Mouse (Mus musculus) forebrain, embryonic 16.5 days (tissue): ENCODE data around the gene Osbpl6. TPM values are rescaled to one million over a fixed set of nuclear protein-coding genes. Genes with fewer than 3 reads are reported as not detected.
A peak's percentile ranks its signal among the peaks of the same experiment; 100 is the strongest.
"Not testable (repeated sequence)": the region's sequence is repeated elsewhere in the genome, so short reads cannot be mapped to it uniquely, and the experiment has no call there.

ENCODE experiments used
- ATAC-seq: fragments of 200-750 bp; cut with Nextera tagmentation; 2 replicates; pipeline ENCODE4 v1.8.0; 2017; ENCODE audit warnings: mild to moderate bottlenecking, moderate library complexity
- H3K27ac ChIP-seq: fragments of 300-500 bp; sonication (generic); 2 replicates; pipeline ENCODE4 v1.5.1; 2014; ENCODE audit warnings: low read length, control low read depth
- H3K27me3 ChIP-seq: fragments of 300-500 bp; sonication (generic); replicated peaks from 2 replicates; pipeline ENCODE4 v1.6.1; 2014; ENCODE audit warnings: low read length; ENCODE audit not compliant: control insufficient read depth, insufficient read depth
- H3K36me3 ChIP-seq: fragments of 300-500 bp; sonication (generic); 2 replicates; pipeline ENCODE4 v1.6.1; 2014; ENCODE audit not compliant: control insufficient read depth, insufficient read depth
- H3K4me1 ChIP-seq: fragments of 300-500 bp; sonication (generic); replicated peaks from 2 replicates; pipeline ENCODE4 v1.6.1; 2014; ENCODE audit warnings: low read length; ENCODE audit not compliant: control insufficient read depth, insufficient read depth
- H3K4me2 ChIP-seq: fragments of 300-500 bp; sonication (generic); 2 replicates; pipeline ENCODE4 v1.6.1; 2014; ENCODE audit warnings: mild to moderate bottlenecking, low read length, control low read depth
- H3K4me3 ChIP-seq: fragments of 300-500 bp; sonication (generic); replicated peaks from 2 replicates; pipeline ENCODE4 v1.5.1; 2014; ENCODE audit warnings: mild to moderate bottlenecking, low read length, control low read depth
- H3K9ac ChIP-seq: fragments of 300-500 bp; sonication (generic); replicated peaks from 2 replicates; pipeline ENCODE4 v1.6.1; 2014; ENCODE audit warnings: low read depth, low read length, control low read depth
- H3K9me3 ChIP-seq: fragments of 300-500 bp; sonication (generic); 2 replicates; pipeline ENCODE4 v1.6.1; 2016; ENCODE audit warnings: low read length; ENCODE audit not compliant: control insufficient read depth
- WGBS: fragments of 180-500 bp; shearing (Covaris S2); extraction: QIAGEN DNeasy Blood & Tissue Kit; methylation state at CpG from one replicate; pipeline ENCODE4 v1.1.7; 2014; 5-methylcytosine and 5-hydroxymethylcytosine counted together
- polyA plus RNA-seq: library from polyadenylated mRNA; unstranded; fragments of >200 nt; fragmentation: Nextera tagmentation; extraction: Ambion mirVana; gene quantifications from 2 replicates; pipeline ENCODE4 v1.2.1, GENCODE M21; 2015

Gene Osbpl6
- polyA plus RNA-seq, 1 experiment from 2014 or later = 28.0 TPM

DNA sequence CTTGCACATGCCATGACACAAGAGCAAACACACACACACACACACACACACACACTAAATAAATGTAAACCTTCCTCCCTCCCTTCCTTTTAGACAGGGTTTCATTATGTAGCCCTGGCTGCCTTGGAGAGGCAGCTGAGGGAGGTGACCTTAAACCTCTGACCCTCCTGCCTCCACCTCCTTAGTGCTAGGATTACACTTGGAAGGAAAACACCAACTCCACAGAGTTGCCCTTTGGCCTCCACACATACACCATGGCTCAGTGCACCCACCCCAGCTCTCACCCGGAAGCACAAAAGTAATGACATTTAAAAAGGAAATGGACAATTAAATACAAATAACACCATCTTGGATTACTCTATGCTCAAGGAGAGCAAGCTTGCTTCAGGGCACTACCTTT is 215.4 kb downstream of the Osbpl6 start:
- 88% methylated on average over 1 of the region's 1 CpGs for WGBS
- H3K4me3 ChIP-seq = no peak overlapping the region
- H3K4me1 ChIP-seq = no peaks in the 10 kb centered on the region
- peaks cover 15% of the 10 kb centered on the region for H3K36me3 ChIP-seq
- no peak overlapping the region for H3K4me2 ChIP-seq
- peaks cover 3% of the 10 kb centered on the region; the same call in 1 of the 2 replicates for H3K9me3 ChIP-seq
- H3K9ac ChIP-seq = no peak overlapping the region
- no peak overlapping the region for H3K27ac ChIP-seq
- ATAC-seq = no peak
- H3K27me3 ChIP-seq = no peaks in the 10 kb centered on the region

DNA sequence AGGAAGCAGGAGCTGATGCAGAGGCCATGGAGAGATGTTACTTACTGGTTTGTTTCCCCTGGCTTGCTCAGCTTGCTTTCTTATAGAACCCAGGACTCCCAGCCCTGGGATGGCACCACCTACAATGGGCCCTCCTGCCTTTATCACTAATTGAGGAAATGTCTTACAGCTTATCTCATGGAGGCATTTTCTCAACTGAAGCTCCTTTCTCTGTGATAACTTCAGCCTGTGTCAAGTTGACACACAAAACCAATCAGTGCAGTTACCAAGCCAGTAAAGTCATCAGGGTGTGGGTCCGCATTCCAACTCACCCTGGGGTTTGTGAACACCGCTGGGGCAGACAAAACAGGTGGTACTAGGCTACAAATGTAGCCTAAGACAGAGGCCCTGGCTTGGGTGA is 216.0 kb downstream of the Osbpl6 start:
- ATAC-seq, H3K9me3 ChIP-seq, H3K4me3 ChIP-seq, H3K27me3 ChIP-seq, H3K4me2 ChIP-seq, H3K27ac ChIP-seq, H3K4me1 ChIP-seq, H3K9ac ChIP-seq: not testable (repeated sequence)
- peaks cover 19% of the 10 kb centered on the region for H3K36me3 ChIP-seq
- 98% methylated on average over 2 of the region's 2 CpGs for WGBS

DNA sequence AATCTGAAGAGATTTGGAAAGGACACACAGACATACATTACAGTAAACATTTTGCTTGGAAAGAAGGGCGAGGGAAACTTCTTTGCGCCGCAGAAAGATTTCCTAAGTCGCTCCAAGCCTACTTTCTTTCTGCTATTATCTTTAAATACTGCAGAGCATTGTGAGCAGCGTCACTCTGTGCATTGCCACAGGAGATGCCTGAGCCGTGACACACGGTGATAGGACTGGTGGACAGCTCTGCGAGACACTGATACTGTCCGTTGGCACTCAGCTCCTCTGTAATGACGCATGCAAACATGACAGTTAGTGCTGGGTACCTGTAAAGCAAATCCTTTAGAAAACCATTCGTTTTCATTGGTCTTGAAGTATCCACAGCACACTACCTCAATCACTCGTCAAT is 224.0 kb downstream of the Osbpl6 start:
- Histone ChIP-seq H3K4me1 (no peaks in the 10 kb centered on the region), H3K27ac (no peak overlapping the region), H3K4me2 (no peak overlapping the region), H3K36me3 (peaks cover 48% of the 10 kb centered on the region), H3K27me3 (no peaks in the 10 kb centered on the region), H3K9me3 (peaks cover 3% of the 10 kb centered on the region; the same call in 1 of the 2 replicates), H3K4me3 (no peak overlapping the region), H3K9ac (no peak overlapping the region)
- 94% methylated on average over 12 of the region's 12 CpGs for WGBS
- no peak for ATAC-seq

DNA sequence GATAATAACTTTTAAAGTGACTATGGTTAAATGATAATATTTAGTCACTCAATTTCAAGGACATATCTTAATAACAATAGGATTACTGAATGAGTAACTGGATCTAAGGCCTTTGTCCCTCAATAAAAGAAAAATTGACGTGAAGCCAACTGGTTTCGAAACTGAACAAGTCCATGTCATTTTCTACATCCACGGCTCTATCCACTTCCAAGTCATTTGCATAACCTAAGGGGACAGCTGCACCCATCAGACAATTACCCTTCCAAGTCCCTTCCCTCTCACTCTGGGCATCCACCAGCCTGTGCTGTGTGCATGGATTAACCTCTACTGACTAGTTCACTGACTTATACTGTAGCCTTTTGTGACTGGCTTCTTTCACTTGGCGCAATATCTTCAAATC is 225.3 kb downstream of the Osbpl6 start:
- Histone ChIP-seq H3K36me3 (peaks cover 54% of the 10 kb centered on the region), H3K9me3 (peaks cover 1% of the 10 kb centered on the region; the same call in 1 of the 2 replicates), H3K4me1 (no peaks in the 10 kb centered on the region), H3K9ac (no peak overlapping the region), H3K4me3 (no peak overlapping the region), H3K27ac (no peak overlapping the region), H3K4me2 (no peak overlapping the region), H3K27me3 (no peaks in the 10 kb centered on the region)
- WGBS = 67% methylated on average over 4 of the region's 4 CpGs
- ATAC-seq = no peak

DNA sequence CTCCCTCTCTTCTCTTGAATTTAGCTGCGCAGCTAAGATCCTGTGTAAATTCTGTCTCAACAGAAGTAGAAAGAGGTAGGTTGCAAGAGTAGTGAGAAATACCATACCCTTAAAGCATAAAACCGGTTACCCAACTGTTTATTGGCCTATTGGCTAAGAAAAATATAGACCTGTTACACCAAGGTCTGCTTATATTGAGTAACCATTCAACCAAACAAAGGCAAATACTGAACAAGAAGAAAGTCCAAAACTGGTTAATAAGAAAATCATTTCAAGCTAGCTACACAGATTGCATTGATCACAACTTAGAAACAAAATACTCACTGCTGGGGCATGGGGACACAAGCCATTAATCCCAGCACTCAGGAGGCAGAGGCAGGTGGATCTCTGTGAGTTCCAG is 233.3 kb downstream of the Osbpl6 start:
- no peak overlapping the region for H3K4me2 ChIP-seq
- peaks cover 38% of the 10 kb centered on the region for H3K36me3 ChIP-seq
- H3K27me3 ChIP-seq = no peaks in the 10 kb centered on the region
- no peaks in the 10 kb centered on the region for H3K9me3 ChIP-seq
- ATAC-seq = no peak
- no peaks in the 10 kb centered on the region for H3K4me1 ChIP-seq
- no peak overlapping the region for H3K4me3 ChIP-seq
- H3K27ac ChIP-seq = no peak overlapping the region
- H3K9ac ChIP-seq = no peak overlapping the region
- 93% methylated on average over 2 of the region's 2 CpGs for WGBS

DNA sequence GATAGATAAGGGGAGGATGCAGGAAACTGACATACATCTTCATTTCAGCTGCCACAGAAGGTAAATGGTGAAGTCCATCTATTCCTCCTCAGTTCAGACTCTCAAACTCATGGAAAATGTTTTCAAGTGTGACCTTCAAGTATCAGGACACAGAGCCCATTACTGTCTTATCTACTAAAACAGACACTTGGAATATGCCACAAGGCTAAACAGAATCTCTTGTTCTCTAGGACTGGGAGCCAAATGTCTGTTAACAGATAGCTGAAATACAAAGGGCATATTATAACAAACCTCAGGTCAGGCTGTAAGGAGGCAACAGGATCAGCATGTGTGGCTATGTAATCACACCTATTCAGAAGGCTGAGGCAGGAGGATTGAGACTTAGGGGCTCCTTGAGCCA is 237.5 kb downstream of the Osbpl6 start:
- ATAC-seq = no peak
- Histone ChIP-seq H3K9me3 (no peaks in the 10 kb centered on the region), H3K4me1 (peaks cover 13% of the 10 kb centered on the region), H3K36me3 (peaks cover 18% of the 10 kb centered on the region), H3K4me3 (no peak overlapping the region), H3K4me2 (no peak overlapping the region), H3K27me3 (no peaks in the 10 kb centered on the region), H3K9ac (no peak overlapping the region), H3K27ac (no peak overlapping the region)

DNA sequence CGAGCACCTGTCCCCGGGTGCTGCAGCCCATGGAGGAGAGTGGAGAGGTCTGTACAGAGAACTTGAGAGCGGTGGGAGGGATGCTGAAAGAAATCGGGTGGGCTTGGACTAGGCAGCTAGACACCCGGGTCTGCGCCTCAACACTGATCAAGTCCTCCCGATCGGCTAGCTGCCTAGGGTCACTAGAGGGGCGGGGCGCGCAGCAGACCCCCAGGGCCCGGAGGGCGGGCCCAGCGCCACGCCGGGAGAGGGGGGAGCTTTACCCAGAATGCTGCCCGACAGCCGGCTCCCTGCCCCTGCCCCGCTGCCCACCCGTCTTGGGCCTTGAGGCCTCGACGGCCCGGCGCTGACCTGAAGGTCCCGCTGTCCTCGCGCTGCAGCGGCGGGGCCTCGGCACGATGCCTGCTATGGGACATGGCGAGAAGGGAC is 241.1 kb downstream of the Osbpl6 start:
- ATAC-seq = peak; percentile 51
- peak overlapping the region; percentile 87 for H3K9ac ChIP-seq
- no peaks in the 10 kb centered on the region for H3K27me3 ChIP-seq
- H3K36me3 ChIP-seq = no peaks in the 10 kb centered on the region
- WGBS = 0% methylated on average over 31 of the region's 32 CpGs
- H3K4me3 ChIP-seq = peak overlapping the region; percentile 67
- no peaks in the 10 kb centered on the region for H3K9me3 ChIP-seq
- peak overlapping the region; percentile 69 for H3K27ac ChIP-seq
- peaks cover 15% of the 10 kb centered on the region for H3K4me1 ChIP-seq
- peak overlapping the region; percentile 72 for H3K4me2 ChIP-seq

DNA sequence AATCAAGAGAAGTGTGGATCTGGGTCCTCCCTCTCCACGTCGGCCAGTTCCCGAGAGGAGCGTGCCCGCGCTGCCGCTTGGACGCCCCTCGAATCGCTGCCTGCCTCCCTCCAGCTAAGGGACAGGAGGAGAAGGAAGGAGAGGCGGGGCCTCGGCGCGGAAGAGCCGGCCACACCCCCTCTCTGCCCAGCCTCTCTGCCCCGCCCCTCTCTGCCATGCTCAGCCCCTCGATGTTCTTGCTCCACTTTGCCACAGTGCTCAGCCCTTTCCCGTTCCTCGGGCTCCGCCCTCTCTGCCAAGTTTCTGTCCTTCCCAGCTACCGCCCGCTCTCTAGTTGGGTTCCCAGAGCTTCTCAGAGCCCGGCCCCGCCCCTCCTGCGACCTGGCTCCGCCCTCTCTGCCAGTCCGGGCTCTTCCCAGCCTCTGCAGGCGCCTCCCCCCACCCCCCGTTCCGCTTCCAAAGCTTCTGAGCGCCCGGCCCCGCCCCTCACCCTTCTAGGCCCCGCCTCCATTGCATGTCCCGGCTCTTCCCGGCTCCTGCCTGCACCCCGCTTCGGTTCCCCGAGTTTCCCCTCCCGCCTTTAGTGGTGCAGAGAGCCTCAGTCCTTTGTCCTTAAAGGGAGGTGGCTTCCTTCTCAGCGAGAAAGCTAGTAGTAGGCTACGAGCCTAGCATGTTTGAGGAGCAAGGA is 241.7 kb downstream of the Osbpl6 start, which contains the start of the genes Prkra and Pjvk:
Prkra (minus strand) TSS at position 133 of the 688 bp plus-strand sequence.
Pjvk (plus strand) TSS at position 594 of the 688 bp plus-strand sequence.
- peak; percentile 98 for ATAC-seq
- no peaks in the 10 kb centered on the region for H3K27me3 ChIP-seq
- peak within 1 kb of the TSS; percentile 67 for H3K4me3 ChIP-seq
- H3K4me1 ChIP-seq = peaks cover 15% of the 10 kb centered on the region
- H3K9me3 ChIP-seq = no peaks in the 10 kb centered on the region
- H3K9ac ChIP-seq = peak within 1 kb of the TSS; percentile 87
- no peaks in the 10 kb centered on the region for H3K36me3 ChIP-seq
- H3K27ac ChIP-seq = peak within 1 kb of the TSS; percentile 69
- WGBS = under 1% methylated on average over 40 of the region's 42 CpGs
- peak within 1 kb of the TSS; percentile 72 for H3K4me2 ChIP-seq

DNA sequence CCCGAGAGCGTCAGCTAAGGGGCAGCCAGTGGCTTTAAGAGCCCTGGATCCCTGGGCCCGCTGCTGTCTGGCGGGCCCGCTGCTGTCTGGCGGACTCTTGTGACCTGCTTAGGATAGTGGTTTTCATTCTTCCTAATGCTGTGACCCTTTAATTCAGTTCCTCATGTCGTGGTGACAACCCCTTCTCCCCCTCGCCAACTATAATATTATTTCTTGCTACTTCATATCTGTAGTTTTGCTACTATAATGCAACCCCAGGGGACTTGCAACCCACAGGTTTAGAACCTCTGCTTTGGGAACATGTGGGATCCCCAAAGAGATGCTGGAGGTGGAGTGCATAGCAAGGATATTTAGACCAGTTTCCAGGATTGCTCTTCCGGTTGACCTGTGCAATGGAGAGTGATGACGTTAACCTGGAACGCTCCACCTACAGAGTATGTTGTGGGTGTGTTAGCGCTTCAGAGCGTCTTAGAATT is 242.4 kb downstream of the Osbpl6 start:
- H3K27me3 ChIP-seq = no peaks in the 10 kb centered on the region
- 33% methylated on average over 13 of the region's 13 CpGs for WGBS
- peak overlapping the region; percentile 72 for H3K4me2 ChIP-seq
- peak overlapping the region; percentile 69 for H3K27ac ChIP-seq
- no peaks in the 10 kb centered on the region for H3K36me3 ChIP-seq
- H3K9ac ChIP-seq = peak overlapping the region; percentile 64
- peak overlapping the region; percentile 67 for H3K4me3 ChIP-seq
- H3K9me3 ChIP-seq = no peaks in the 10 kb centered on the region
- ATAC-seq = peak; percentile 18
- peaks cover 15% of the 10 kb centered on the region for H3K4me1 ChIP-seq
